Mouse (Mus musculus) midbrain, embryonic 10.5 days (tissue): ENCODE measurements around the gene Nkain2. TPM values are rescaled to one million over a fixed set of nuclear protein-coding genes. Genes with fewer than 3 reads are reported as not detected.

Source experiments
- DNase-seq: peaks from one replicate; pipeline ENCODE4 v3.0.0-alpha.2; 2017; ENCODE audit warnings: low spot score
- H3K27ac ChIP-seq: fragments of 300-500 bp; sonication (generic); replicated peaks from 2 replicates; pipeline ENCODE4 v1.5.1; 2016; ENCODE audit warnings: mild to moderate bottlenecking
- H3K27me3 ChIP-seq: fragments of 300-500 bp; sonication (generic); 2 replicates; pipeline ENCODE4 v1.6.1; 2016; ENCODE audit warnings: low read depth, mild to moderate bottlenecking; ENCODE audit not compliant: poor library complexity, severe bottlenecking
- H3K36me3 ChIP-seq: fragments of 300-500 bp; sonication (generic); 2 replicates; pipeline ENCODE4 v1.6.1; 2016; ENCODE audit warnings: mild to moderate bottlenecking, moderate library complexity
- H3K4me1 ChIP-seq: fragments of 300-500 bp; sonication (generic); 2 replicates; pipeline ENCODE4 v1.6.1; 2016
- H3K4me3 ChIP-seq: fragments of 300-500 bp; sonication (generic); 2 replicates; pipeline ENCODE4 v1.5.1; 2016; ENCODE audit warnings: mild to moderate bottlenecking, moderate library complexity
- H3K9me3 ChIP-seq: fragments of 300-500 bp; sonication (generic); replicated peaks from 2 replicates; pipeline ENCODE4 v1.6.1; 2016; ENCODE audit warnings: mild to moderate bottlenecking
- WGBS: fragments of 180-500 bp; shearing (Covaris S2); methylation state at CpG from one replicate; pipeline ENCODE4 v1.1.7; 2016; 5-methylcytosine and 5-hydroxymethylcytosine counted together
- polyA plus RNA-seq: library from polyadenylated mRNA; unstranded; fragments of >200 nt; fragmentation: Nextera tagmentation; extraction: Ambion mirVana; gene quantifications from 2 replicates; pipeline ENCODE4 v1.2.1, GENCODE M21; 2016

The Nkain2 gene
- polyA plus RNA-seq, 1 experiment from 2014 or later: 0.88 TPM

DNA sequence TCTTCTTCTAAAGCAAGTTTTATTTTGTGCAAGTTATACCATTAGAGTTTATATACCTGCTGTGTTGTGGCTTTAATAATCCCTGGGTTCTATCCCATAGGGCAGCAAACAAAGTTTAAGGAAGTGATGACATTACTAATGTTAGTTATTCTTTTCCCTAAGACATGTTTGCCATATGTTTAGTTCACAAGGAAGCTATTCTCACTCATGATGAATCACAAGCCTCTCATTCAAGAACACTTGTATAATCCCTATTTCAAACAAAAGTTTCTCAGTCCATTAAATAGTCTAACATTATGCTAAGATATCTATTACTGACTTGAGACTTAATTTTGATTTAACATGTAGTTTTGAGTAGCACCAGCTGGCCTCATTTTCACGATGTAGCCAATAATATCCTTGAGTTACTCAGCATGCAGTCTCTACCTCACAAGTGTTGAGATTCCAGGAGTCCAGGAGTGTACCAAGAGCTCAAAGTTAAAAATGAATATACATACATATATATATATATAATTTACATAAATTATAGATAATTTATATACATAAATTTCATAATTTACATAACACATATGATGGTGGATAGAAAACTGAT is 395.6 kb downstream of the Nkain2 start:
- Histone ChIP-seq H3K27me3 (no peaks in the 10 kb centered on the region), H3K9me3 (no peaks in the 10 kb centered on the region), H3K36me3 (no peaks in the 10 kb centered on the region), H3K4me1 (no peaks in the 10 kb centered on the region), H3K4me3 (no peak overlapping the region), H3K27ac (no peak overlapping the region)
- WGBS: 88% methylated on average over 1 of the region's 1 CpGs
- DNase-seq: no peak

DNA sequence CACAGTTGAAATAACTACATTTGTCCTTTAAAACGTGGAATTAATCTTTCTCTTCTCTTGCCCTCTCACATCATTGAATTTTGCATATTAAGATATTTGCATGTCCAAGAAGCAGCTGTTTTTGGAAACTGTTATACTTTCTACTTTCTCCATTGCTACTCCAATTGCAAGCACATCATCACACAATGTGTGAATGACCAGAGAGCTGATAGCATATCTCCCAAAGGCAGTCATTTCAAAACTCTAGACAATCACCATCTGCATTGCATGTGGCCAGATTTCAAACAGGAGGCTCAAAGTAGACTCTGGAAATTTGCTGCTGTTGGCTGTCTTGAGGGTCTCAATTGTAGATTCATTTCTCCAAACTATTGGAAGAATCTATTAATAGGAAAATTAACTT is 396.7 kb downstream of the Nkain2 start:
- no peak overlapping the region for H3K27ac ChIP-seq
- H3K4me1 ChIP-seq: peaks cover 7% of the 10 kb centered on the region
- no peaks in the 10 kb centered on the region for H3K9me3 ChIP-seq
- DNase-seq: no peak
- no peaks in the 10 kb centered on the region for H3K27me3 ChIP-seq
- H3K4me3 ChIP-seq: no peak overlapping the region
- no peaks in the 10 kb centered on the region for H3K36me3 ChIP-seq
- 87% methylated on average over 1 of the region's 1 CpGs for WGBS

GRCm38 (mm10) chr10:32462726-32463125 is 427.5 kb downstream of the Nkain2 start:
- Histone ChIP-seq H3K27me3 (no peaks in the 10 kb centered on the region), H3K4me3 (no peak overlapping the region), H3K27ac (no peak overlapping the region), H3K36me3 (no peaks in the 10 kb centered on the region), H3K4me1 (no peaks in the 10 kb centered on the region), H3K9me3 (no peaks in the 10 kb centered on the region)
- DNase-seq: no peak
- 82% methylated on average over 2 of the region's 2 CpGs for WGBS

DNA sequence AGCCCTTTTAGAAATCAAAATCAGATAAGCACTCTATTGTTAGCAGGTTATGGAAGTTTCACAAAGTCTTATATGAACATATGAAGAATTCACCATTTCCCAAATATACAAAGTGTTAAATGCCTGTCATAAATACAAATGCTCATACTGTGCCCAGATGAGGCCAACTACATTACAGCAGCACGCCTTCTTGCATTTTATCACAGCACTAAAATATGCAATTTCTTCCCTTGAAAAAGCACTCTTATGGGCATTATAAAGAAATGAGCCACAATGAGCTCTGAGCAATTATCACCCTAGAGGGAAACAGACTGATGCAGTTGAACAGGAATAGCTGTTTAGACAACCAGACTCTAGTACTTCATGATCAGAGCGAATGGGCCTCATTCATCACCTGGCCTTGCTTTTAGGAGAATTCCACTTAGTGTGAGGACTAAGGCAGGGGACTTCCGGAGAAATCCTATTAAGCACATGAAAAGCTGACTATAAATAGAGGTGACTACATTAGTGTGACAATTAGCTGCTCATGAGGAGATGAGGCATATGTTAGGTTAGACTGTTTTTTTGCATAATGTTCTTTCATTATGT is 450.2 kb downstream of the Nkain2 start:
- Histone ChIP-seq H3K36me3 (no peaks in the 10 kb centered on the region), H3K4me3 (no peak overlapping the region), H3K27ac (no peak overlapping the region), H3K9me3 (no peaks in the 10 kb centered on the region), H3K27me3 (no peaks in the 10 kb centered on the region), H3K4me1 (no peaks in the 10 kb centered on the region)
- WGBS: 85% methylated on average over 3 of the region's 3 CpGs
- no peak for DNase-seq

DNA sequence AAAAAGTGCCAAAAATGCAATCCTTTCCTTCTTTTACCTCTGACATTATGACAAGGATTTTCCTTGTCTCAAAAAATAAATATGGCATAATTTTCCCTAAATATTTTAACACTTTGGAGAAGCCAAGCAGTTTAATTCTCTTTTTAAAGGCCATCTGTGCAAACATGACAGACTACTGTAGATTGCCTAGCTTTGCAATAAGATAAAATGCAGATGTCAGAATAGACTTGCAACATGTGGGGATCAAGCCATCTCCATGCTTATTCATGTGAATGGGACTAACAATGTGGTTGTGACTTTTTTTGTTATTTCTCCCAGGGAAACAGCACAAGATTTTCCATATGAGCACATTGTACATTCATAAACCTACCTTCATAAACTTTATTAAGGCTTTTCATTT is 476.0 kb downstream of the Nkain2 start:
- no peak for DNase-seq
- H3K27ac ChIP-seq: no peak overlapping the region
- no peaks in the 10 kb centered on the region for H3K9me3 ChIP-seq
- no peak overlapping the region for H3K4me3 ChIP-seq
- no peaks in the 10 kb centered on the region for H3K27me3 ChIP-seq
- H3K36me3 ChIP-seq: no peaks in the 10 kb centered on the region
- no peaks in the 10 kb centered on the region for H3K4me1 ChIP-seq

DNA sequence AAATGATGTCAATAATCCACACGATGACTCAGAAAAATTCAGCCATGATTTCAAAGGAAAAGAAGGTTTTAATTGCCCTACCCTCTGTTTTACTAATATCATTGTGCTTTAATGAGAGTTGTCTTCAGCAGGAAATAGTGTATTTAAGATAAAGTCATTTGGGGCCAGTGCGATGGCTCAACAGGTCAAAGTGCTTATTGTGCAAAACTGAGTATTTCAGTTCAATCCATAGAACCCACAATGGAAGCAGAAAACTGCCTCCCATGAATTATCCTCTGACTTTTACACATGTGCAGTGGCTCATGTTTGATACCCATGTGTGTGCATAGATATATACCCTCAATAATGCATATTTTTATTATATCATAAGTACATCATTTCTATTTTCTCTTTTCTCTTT is 478.9 kb downstream of the Nkain2 start:
- DNase-seq: no peak
- H3K9me3 ChIP-seq: no peaks in the 10 kb centered on the region
- H3K27ac ChIP-seq: no peak overlapping the region
- WGBS: 91% methylated on average over 2 of the region's 2 CpGs
- H3K27me3 ChIP-seq: no peaks in the 10 kb centered on the region
- no peaks in the 10 kb centered on the region for H3K4me1 ChIP-seq
- H3K36me3 ChIP-seq: no peaks in the 10 kb centered on the region
- H3K4me3 ChIP-seq: no peak overlapping the region

DNA sequence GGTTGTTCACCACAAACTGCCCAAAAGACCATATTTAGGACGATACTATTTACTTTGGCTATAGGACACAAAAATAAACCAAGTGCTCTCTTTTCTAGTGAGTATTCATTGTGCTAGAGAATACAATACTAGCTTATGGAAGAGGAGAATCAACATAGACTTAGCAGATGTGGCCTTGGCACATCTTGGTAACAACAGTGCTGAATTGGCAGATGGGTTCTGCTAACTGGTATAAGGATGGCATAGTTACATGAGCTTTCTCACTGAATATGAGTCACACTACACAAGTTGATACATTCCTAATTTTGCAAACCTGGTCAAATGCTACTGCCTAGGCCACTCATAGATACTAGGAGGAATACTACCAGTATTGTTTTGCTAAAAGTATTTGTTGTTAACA is 489.3 kb downstream of the Nkain2 start:
- WGBS: 84% methylated on average over 1 of the region's 1 CpGs
- H3K4me3 ChIP-seq: no peak overlapping the region
- H3K4me1 ChIP-seq: no peaks in the 10 kb centered on the region
- no peaks in the 10 kb centered on the region for H3K9me3 ChIP-seq
- DNase-seq: no peak
- H3K36me3 ChIP-seq: no peaks in the 10 kb centered on the region
- H3K27ac ChIP-seq: no peak overlapping the region
- H3K27me3 ChIP-seq: no peaks in the 10 kb centered on the region

- Histone ChIP-seq H3K27me3 (no peaks in the 10 kb centered on the region), H3K4me1 (no peaks in the 10 kb centered on the region)
These were observed 496.3 kb downstream of the Nkain2 start for GRCm38 (mm10) chr10:32393859-32394521.

GRCm38 (mm10) chr10:32393326-32393725 is 496.9 kb downstream of the Nkain2 start:
- Histone ChIP-seq H3K36me3 (no peaks in the 10 kb centered on the region), H3K27ac (no peak overlapping the region), H3K9me3 (no peaks in the 10 kb centered on the region), H3K4me1 (no peaks in the 10 kb centered on the region), H3K4me3 (no peak overlapping the region), H3K27me3 (no peaks in the 10 kb centered on the region)
- 100% methylated on average over 1 of the region's 1 CpGs for WGBS
- no peak for DNase-seq

More at GRCm38 (mm10) chr10:32393859-32394521, 496.3 kb downstream of the Nkain2 start:
- DNase-seq: no peak
- 92% methylated on average over 1 of the region's 1 CpGs for WGBS
- no peak overlapping the region for H3K27ac ChIP-seq
- no peak overlapping the region for H3K4me3 ChIP-seq
- H3K36me3 ChIP-seq: no peaks in the 10 kb centered on the region
- H3K9me3 ChIP-seq: no peaks in the 10 kb centered on the region

DNA sequence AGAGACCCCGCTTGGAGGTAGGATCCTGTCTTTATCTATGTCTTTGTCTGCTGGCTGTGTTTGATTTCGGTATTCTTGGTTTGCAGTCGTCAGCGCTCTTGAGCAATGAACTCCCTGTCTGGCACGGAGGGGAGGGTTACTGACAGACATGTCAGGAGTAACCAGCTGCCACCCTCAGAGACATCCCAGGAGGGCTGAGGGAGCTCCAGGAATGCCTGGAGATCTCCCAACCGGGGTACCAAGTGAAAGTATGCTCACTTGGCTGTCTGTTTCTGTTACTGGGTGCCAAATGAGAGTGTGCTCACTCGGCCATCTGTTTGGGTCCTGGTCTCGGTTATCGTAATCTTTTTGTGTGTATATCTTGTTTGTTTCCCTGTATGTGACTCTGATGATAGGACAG is 577.5 kb downstream of the Nkain2 start:
- WGBS: 91% methylated on average over 9 of the region's 9 CpGs
- DNase-seq: no peak
- Histone ChIP-seq H3K36me3 (no peaks in the 10 kb centered on the region), H3K4me3 (no peak overlapping the region), H3K9me3 (peaks cover 14% of the 10 kb centered on the region), H3K27me3 (no peaks in the 10 kb centered on the region), H3K4me1 (no peaks in the 10 kb centered on the region), H3K27ac (no peak overlapping the region)

DNA sequence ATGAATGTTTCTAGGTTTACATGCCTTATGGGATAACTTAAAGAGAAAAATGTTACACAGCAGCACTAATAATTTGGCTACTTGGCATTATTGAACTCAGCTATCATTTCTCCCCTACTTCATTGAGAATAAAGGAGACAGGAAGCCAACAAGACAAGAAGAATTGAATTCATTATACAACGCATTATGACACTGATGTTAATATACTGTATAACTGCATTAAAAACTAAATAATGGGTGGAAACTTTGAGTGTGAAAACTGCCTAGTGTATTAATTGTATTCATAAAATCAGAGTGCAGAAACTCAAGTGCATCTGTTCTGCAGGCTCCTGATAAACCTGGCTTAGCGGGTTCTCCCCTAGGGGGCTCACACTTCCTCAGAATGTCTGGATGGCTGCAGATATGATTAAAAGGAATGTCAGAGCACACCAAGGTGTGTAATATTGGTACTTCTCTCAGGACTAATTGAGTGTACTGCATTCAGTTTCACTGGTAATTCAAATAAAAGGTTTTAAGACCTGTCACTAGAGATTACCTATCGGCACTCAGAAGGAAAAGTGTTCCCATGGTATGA is 589.2 kb downstream of the Nkain2 start:
- DNase-seq: no peak
- WGBS: 85% methylated on average over 3 of the region's 3 CpGs
- Histone ChIP-seq H3K9me3 (no peaks in the 10 kb centered on the region), H3K4me3 (no peak overlapping the region), H3K27ac (no peak overlapping the region), H3K4me1 (no peaks in the 10 kb centered on the region), H3K36me3 (no peaks in the 10 kb centered on the region), H3K27me3 (no peaks in the 10 kb centered on the region)

GRCm38 (mm10) chr10:32290487-32290886 is 599.8 kb downstream of the Nkain2 start:
- H3K9me3 ChIP-seq: no peaks in the 10 kb centered on the region
- no peaks in the 10 kb centered on the region for H3K4me1 ChIP-seq
- H3K36me3 ChIP-seq: no peaks in the 10 kb centered on the region
- DNase-seq: no peak
- no peak overlapping the region for H3K4me3 ChIP-seq
- H3K27ac ChIP-seq: no peak overlapping the region
- H3K27me3 ChIP-seq: no peaks in the 10 kb centered on the region
- 63% methylated on average over 2 of the region's 2 CpGs for WGBS

DNA sequence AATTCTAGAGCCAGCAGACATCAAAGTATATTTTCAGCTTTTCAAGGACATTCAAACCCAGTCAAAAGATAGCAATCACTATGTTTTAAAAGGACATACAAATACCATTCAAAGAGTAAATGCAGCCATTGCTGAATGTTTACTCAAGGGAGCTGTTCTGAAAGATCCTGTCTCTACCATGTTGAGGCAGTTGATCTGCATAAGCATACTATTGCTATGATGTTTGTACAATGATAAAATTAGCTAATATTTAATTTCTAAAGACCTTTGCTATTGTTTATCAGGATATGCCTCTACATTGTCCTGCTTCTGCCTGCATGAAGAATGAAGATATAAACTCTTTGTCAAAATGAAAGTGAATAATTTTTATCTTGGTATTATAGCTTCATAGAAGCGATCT is 606.6 kb downstream of the Nkain2 start:
- 91% methylated on average over 1 of the region's 1 CpGs for WGBS
- Histone ChIP-seq H3K4me1 (no peaks in the 10 kb centered on the region), H3K27me3 (no peaks in the 10 kb centered on the region), H3K9me3 (no peaks in the 10 kb centered on the region), H3K27ac (no peak overlapping the region), H3K4me3 (no peak overlapping the region), H3K36me3 (no peaks in the 10 kb centered on the region)
- DNase-seq: no peak
